Mouse (Mus musculus): ENCODE measurements at regions not wholly inside any gene's neighbourhood (a gene's known extent, or its start where the extent isn't known, plus 50 kb on each side); places are given as distances from the start of the nearest gene placed in this dataset.
A peak's percentile ranks its signal among the peaks of the same experiment; 100 is the strongest.

GRCm38 (mm10) chr14:25223091-25223490 is 235.9 kb upstream of the Zmiz1 start:
- DNase-seq (ENCODE audit: low spot score) = no peak
- 66% methylated on average over 1 of the region's 1 CpGs for WGBS
- no peak overlapping the region for H3K9ac ChIP-seq (ENCODE audit: low read depth, low read length)
- no peaks in the 10 kb centered on the region for H3K36me3 ChIP-seq (ENCODE audit: control insufficient read depth, insufficient read depth, low read length)
- H3K27me3 ChIP-seq (ENCODE audit: control insufficient read depth, insufficient read depth, low read length) = no peaks in the 10 kb centered on the region
- H3K4me1 ChIP-seq (replicated peaks; ENCODE audit: control insufficient read depth, insufficient read depth, low read length) = peaks cover 5% of the 10 kb centered on the region; the same call in 1 of the 2 replicates
- no peak overlapping the region for H3K4me3 ChIP-seq (ENCODE audit: low read depth, low read length)
- peak overlapping the region; percentile 49; the same call in 1 of the 2 replicates for H3K27ac ChIP-seq (ENCODE audit: low read depth, low read length)
- no peak overlapping the region for H3K4me2 ChIP-seq (replicated peaks; ENCODE audit: low read depth, low read length)
- ATAC-seq (ENCODE audit: low FRiP score) = no peak
- H3K9me3 ChIP-seq (ENCODE audit: control insufficient read depth, low read length) = no peaks in the 10 kb centered on the region

DNA sequence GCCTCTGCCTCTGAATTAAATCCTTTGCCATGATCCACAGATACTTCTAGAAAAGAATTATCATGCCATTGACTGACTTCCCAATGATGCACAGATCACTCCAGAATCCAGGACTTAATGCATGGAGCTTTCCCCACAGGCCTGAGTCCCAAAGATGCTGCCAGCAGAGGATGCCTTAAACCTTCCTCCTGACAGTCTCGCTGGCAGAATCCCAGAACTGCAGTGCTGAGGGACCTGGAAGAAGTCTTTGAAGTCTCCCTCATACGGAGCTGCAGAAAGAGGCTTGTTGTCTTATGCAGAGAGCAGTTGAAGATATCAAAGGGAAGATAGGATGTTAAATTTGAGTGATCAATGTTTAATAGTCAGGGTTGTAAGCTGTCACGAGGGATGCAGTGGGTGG is 233.8 kb upstream of the Zmiz1 start:
- 57% methylated on average over 3 of the region's 3 CpGs for WGBS
- DNase-seq (ENCODE audit: low spot score) (no peak), ATAC-seq (ENCODE audit: low FRiP score) (no peak)
- Histone ChIP-seq H3K27me3 (ENCODE audit: control insufficient read depth, insufficient read depth, low read length) (no peaks in the 10 kb centered on the region), H3K4me1 (replicated peaks; ENCODE audit: control insufficient read depth, insufficient read depth, low read length) (peaks cover 9% of the 10 kb centered on the region), H3K4me2 (replicated peaks; ENCODE audit: low read depth, low read length) (no peak overlapping the region), H3K4me3 (ENCODE audit: low read depth, low read length) (no peak overlapping the region), H3K27ac (ENCODE audit: low read depth, low read length) (no peak overlapping the region), H3K36me3 (ENCODE audit: control insufficient read depth, insufficient read depth, low read length) (no peaks in the 10 kb centered on the region), H3K9me3 (ENCODE audit: control insufficient read depth, low read length) (no peaks in the 10 kb centered on the region), H3K9ac (ENCODE audit: low read depth, low read length) (no peak overlapping the region)

DNA sequence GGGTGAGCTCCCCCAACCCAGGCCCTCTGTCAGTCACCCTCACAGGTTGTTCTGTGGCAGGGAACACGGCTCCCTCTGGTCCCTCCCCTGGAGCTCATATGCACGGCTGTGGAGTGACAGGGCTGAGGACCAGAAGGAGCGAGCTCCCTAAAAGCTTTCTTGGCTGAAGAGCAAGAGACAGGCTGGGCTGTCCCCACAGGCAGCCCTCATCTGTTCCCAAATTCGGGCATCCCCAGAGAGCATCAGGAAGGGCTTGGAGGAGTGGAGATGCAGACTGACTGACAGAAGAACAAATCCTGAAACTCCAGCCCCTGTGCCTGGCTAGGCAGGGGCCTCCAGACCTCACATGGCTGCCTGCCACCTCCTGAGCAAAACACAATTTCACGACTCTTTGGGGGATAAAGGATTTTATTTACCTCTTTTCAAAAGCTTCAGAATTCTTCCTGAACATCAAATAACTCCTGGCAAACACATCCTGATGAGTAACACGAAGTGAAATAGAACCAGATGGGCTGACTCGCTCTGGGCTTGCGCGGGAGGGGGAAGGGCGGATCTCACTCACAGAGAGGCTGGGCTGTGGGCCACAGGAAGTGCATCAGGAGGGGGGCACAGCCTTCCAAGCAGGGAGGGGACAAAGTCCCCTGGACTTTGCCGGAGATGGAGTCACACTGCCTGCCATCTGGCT is 232.7 kb upstream of the Zmiz1 start:
- DNase-seq (ENCODE audit: low spot score) (peak; percentile 72), ATAC-seq (ENCODE audit: low FRiP score) (peak; percentile 68)
- no peaks in the 10 kb centered on the region for H3K27me3 ChIP-seq (ENCODE audit: control insufficient read depth, insufficient read depth, low read length)
- no peaks in the 10 kb centered on the region for H3K9me3 ChIP-seq (ENCODE audit: control insufficient read depth, low read length)
- H3K27ac ChIP-seq (ENCODE audit: low read depth, low read length) = peak overlapping the region; percentile 70
- no peak overlapping the region for H3K9ac ChIP-seq (ENCODE audit: low read depth, low read length)
- peaks cover 9% of the 10 kb centered on the region for H3K4me1 ChIP-seq (replicated peaks; ENCODE audit: control insufficient read depth, insufficient read depth, low read length)
- H3K4me3 ChIP-seq (ENCODE audit: low read depth, low read length) = no peak overlapping the region
- H3K36me3 ChIP-seq (ENCODE audit: control insufficient read depth, insufficient read depth, low read length) = no peaks in the 10 kb centered on the region
- WGBS = 12% methylated on average over 11 of the region's 11 CpGs
- peak overlapping the region; percentile 17; the same call in 1 of the 2 replicates for H3K4me2 ChIP-seq (replicated peaks; ENCODE audit: low read depth, low read length)

GRCm38 (mm10) chr14:25226840-25227506 is 232.0 kb upstream of the Zmiz1 start:
- peak overlapping the region; percentile 70 for H3K27ac ChIP-seq (ENCODE audit: low read depth, low read length)
- ATAC-seq (ENCODE audit: low FRiP score) = no peak; the same call in 1 of the 2 replicates
- WGBS = 59% methylated on average over 7 of the region's 7 CpGs

DNA sequence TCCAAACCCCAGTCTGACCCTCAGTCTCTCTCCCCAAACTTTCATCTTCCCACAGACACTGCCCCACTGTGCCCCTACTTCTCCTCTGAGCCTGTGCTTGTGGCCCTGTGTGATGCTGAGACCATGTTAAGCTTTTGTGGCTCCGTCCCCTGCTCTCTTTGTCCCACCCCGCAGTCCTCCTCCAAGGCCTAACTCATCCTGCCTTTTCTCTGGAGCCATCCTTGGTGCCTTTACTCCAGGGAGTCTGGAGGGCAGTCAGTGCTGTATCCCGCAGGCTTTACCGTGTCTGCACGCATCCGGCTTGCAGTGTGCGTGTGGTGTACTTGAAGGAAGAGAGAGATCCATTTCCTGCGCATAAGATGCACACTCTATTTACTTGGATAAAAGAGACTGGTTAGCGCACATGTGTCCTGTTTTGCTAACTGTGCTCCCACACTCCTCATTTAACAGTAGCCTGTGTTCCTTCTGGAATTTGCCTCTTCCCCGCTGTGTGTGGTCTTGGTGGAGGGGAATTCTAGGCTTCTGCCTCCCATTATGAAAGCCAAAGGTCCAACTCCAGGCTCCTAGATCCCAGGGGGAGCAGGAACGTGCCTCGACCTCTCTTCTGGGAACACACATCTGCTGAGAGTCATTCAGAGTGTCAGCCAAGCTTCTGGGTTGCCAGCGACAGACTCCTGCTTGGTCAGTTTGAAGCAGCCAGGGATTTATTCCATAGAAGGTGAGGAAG is 230.5 kb upstream of the Zmiz1 start:
- Histone ChIP-seq H3K36me3 (ENCODE audit: control insufficient read depth, insufficient read depth, low read length) (no peaks in the 10 kb centered on the region), H3K27me3 (ENCODE audit: control insufficient read depth, insufficient read depth, low read length) (no peaks in the 10 kb centered on the region), H3K9ac (ENCODE audit: low read depth, low read length) (no peak overlapping the region), H3K27ac (ENCODE audit: low read depth, low read length) (no peak overlapping the region), H3K4me1 (replicated peaks; ENCODE audit: control insufficient read depth, insufficient read depth, low read length) (peaks cover 9% of the 10 kb centered on the region), H3K4me3 (ENCODE audit: low read depth, low read length) (no peak overlapping the region), H3K9me3 (ENCODE audit: control insufficient read depth, low read length) (no peaks in the 10 kb centered on the region), H3K4me2 (replicated peaks; ENCODE audit: low read depth, low read length) (no peak overlapping the region)
- ATAC-seq (ENCODE audit: low FRiP score) (no peak), DNase-seq (ENCODE audit: low spot score) (no peak)
- 75% methylated on average over 13 of the region's 13 CpGs for WGBS

More at GRCm38 (mm10) chr14:25226840-25227506, 232.0 kb upstream of the Zmiz1 start:
- no peaks in the 10 kb centered on the region for H3K9me3 ChIP-seq (ENCODE audit: control insufficient read depth, low read length)
- no peaks in the 10 kb centered on the region for H3K27me3 ChIP-seq (ENCODE audit: control insufficient read depth, insufficient read depth, low read length)
- H3K4me2 ChIP-seq (replicated peaks; ENCODE audit: low read depth, low read length) = peak overlapping the region; percentile 17; the same call in 1 of the 2 replicates
- no peak overlapping the region for H3K9ac ChIP-seq (ENCODE audit: low read depth, low read length)
- H3K4me3 ChIP-seq (ENCODE audit: low read depth, low read length) = no peak overlapping the region
- H3K36me3 ChIP-seq (ENCODE audit: control insufficient read depth, insufficient read depth, low read length) = no peaks in the 10 kb centered on the region
- peaks cover 9% of the 10 kb centered on the region for H3K4me1 ChIP-seq (replicated peaks; ENCODE audit: control insufficient read depth, insufficient read depth, low read length)
- no peak for DNase-seq (ENCODE audit: low spot score)

DNA sequence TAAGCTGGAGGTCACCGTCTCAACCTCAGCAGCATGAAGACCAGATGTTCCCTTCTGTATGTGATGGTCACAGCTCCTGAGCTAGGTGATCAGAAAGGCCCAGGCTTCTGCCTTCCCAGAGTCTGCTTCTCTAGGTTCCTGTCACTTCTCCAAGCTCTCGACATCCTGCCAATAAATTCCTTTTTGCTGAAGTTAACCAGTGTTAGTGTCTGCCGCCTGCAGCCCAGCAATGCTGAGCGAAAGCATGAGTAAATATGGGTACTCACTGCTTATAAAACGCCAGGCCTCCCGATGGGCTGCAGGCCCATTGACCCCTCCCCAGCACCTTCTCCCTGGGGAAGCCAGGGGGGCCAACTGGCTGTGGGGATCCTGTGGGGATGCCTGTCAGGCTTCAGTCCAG is 229.4 kb upstream of the Zmiz1 start:
- H3K9ac ChIP-seq (ENCODE audit: low read depth, low read length) = no peak overlapping the region

DNA sequence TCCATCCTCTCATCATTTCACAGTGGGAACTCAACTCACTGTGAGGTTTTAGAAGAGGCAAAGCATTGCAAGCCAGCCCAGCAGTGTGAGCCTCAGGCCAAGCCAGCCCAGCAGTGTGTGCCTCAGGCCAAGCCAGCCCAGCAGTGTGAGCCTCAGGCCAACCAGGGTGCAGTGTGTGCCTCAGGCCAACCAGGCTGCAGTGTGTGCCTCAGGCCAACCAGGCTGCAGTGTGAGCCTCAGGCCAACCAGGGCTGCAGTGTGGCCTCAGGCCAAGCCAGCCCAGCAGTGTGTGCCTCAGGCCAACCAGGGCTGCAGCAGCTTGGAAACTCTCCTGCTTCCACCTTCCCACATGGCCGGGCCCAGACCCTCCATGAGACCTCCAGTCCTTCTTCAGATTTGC is 227.1 kb upstream of the Zmiz1 start:
- Histone ChIP-seq H3K27me3 (ENCODE audit: control insufficient read depth, insufficient read depth, low read length) (no peaks in the 10 kb centered on the region), H3K4me2 (replicated peaks; ENCODE audit: low read depth, low read length) (no peak overlapping the region), H3K9ac (ENCODE audit: low read depth, low read length) (no peak overlapping the region), H3K4me1 (replicated peaks; ENCODE audit: control insufficient read depth, insufficient read depth, low read length) (peaks cover 6% of the 10 kb centered on the region), H3K27ac (ENCODE audit: low read depth, low read length) (no peak overlapping the region), H3K9me3 (ENCODE audit: control insufficient read depth, low read length) (no peaks in the 10 kb centered on the region), H3K4me3 (ENCODE audit: low read depth, low read length) (no peak overlapping the region), H3K36me3 (ENCODE audit: control insufficient read depth, insufficient read depth, low read length) (no peaks in the 10 kb centered on the region)
- WGBS = 75% methylated on average over 1 of the region's 1 CpGs
- no peak for DNase-seq (ENCODE audit: low spot score)
- ATAC-seq (ENCODE audit: low FRiP score) = no peak; the same call in 1 of the 2 replicates

More for the DNA sequence above, 229.4 kb upstream of the Zmiz1 start:
- Histone ChIP-seq H3K36me3 (ENCODE audit: control insufficient read depth, insufficient read depth, low read length) (no peaks in the 10 kb centered on the region), H3K27ac (ENCODE audit: low read depth, low read length) (no peak overlapping the region), H3K4me3 (ENCODE audit: low read depth, low read length) (no peak overlapping the region), H3K4me2 (replicated peaks; ENCODE audit: low read depth, low read length) (no peak overlapping the region), H3K9me3 (ENCODE audit: control insufficient read depth, low read length) (no peaks in the 10 kb centered on the region), H3K27me3 (ENCODE audit: control insufficient read depth, insufficient read depth, low read length) (no peaks in the 10 kb centered on the region), H3K4me1 (replicated peaks; ENCODE audit: control insufficient read depth, insufficient read depth, low read length) (peaks cover 9% of the 10 kb centered on the region)
- no peak for DNase-seq (ENCODE audit: low spot score)
- ATAC-seq (ENCODE audit: low FRiP score) = no peak
- 50% methylated on average over 6 of the region's 6 CpGs for whole genome bisulfite sequencing

GRCm38 (mm10) chr14:25236421-25236973 is 222.5 kb upstream of the Zmiz1 start:
- Histone ChIP-seq H3K4me3 (ENCODE audit: low read depth, low read length) (no peak overlapping the region), H3K4me1 (replicated peaks; ENCODE audit: control insufficient read depth, insufficient read depth, low read length) (no peaks in the 10 kb centered on the region), H3K9me3 (ENCODE audit: control insufficient read depth, low read length) (no peaks in the 10 kb centered on the region), H3K4me2 (replicated peaks; ENCODE audit: low read depth, low read length) (no peak overlapping the region), H3K27me3 (ENCODE audit: control insufficient read depth, insufficient read depth, low read length) (no peaks in the 10 kb centered on the region), H3K9ac (ENCODE audit: low read depth, low read length) (no peak overlapping the region), H3K27ac (ENCODE audit: low read depth, low read length) (no peak overlapping the region), H3K36me3 (ENCODE audit: control insufficient read depth, insufficient read depth, low read length) (no peaks in the 10 kb centered on the region)
- 84% methylated on average over 13 of the region's 13 CpGs for WGBS
- DNase-seq (ENCODE audit: low spot score) (no peak), ATAC-seq (ENCODE audit: low FRiP score) (no peak)
